Mouse (Mus musculus): ENCODE results near the gene Mknk2.

DNA sequence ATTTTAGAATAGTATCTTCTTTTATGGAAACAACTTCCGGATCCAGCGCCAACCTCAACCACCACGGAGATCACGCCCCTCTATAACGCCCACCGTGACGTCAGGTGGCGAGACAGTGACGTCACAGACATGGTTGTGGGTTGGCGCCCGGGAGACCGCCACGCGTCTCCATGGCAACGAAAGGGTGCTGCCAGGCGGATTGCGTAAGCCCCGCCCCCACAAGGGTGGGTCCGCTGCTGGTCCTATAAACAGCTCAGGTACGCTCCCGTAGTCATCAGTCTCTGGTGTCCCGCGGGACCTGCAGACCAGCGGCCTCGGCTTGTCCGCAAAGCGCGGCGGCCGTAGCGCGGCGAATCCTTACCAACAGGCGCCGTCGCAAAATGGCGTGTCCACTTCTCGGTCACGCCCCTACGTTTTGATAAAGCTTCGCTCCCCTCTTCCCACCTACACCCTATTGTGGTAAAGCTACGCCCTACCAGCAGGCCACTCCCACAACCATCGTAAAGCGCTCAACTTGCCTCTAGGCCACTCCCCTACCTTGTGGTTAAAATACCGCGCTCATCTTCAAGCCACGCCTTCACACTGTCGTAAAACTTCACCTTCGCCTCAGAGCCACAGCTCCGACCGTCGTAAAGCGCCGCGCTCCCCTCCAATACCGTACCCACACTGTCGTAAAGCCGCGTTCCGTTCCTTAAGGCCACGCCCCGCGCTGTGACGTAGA lies 55.8 kb downstream of the Mknk2 start:
- TF ChIP-seq EP300 (IDR thresholded peaks at IDR 0.05; ENCODE audit: low read depth) = peak; percentile 68
- no peak; the same call in 1 of the 2 replicates for TF ChIP-seq CTCF (IDR thresholded peaks at IDR 0.05; ENCODE audit: low read depth)

Measured in liver, postnatal 0 days (tissue).